ENCODE assay signal across 28 mouse cellular contexts in genomic region chr7:138448519-138448918, GRCm38 (mm10). TPM values are rescaled to one million over a fixed set of nuclear protein-coding genes. Genes with fewer than 3 reads are reported as not detected.
"Had no signal": no experiment of that assay in that cellular context is flagged by ENCODE, and none has a peak within 500 bp of the region (broad histone marks: within the 10 kb centered on the region; RNA-seq: fewer than 3 reads in every experiment).

No protein-coding gene starts in this region.

- ATAC-seq: hindbrain, postnatal 0 days; intestine, embryonic 16.5 days had no signal

- H3K36me3 ChIP-seq: heart, embryonic 13.5 days; heart, embryonic 15.5 days; hindbrain, embryonic 13.5 days; hindbrain, embryonic 15.5 days; kidney, embryonic 15.5 days; limb, embryonic 13.5 days; limb, embryonic 15.5 days had no signal

- H3K9me3 ChIP-seq: heart, embryonic 13.5 days; heart, embryonic 15.5 days; hindbrain, embryonic 13.5 days; hindbrain, embryonic 15.5 days; kidney, embryonic 15.5 days; limb, embryonic 13.5 days; limb, embryonic 15.5 days had no signal

- H3K4me1 ChIP-seq: heart, embryonic 13.5 days; heart, embryonic 15.5 days; hindbrain, embryonic 15.5 days; kidney, embryonic 15.5 days; limb, embryonic 15.5 days had no signal

- DNase-seq: gastrocnemius, postnatal 14 days; gastrocnemius, postnatal 36 days; heart, adult 11 months; heart, adult 2 months; heart, postnatal 14 days; heart, postnatal 36 days; kidney, adult 11 months; kidney, adult 2 months; kidney, adult 9 months; kidney, postnatal 14 days; kidney, postnatal 36 days; layer of hippocampus, adult 9-11 months; layer of hippocampus, postnatal 36 days had no signal

- H3K27me3 ChIP-seq: heart, embryonic 13.5 days; heart, embryonic 15.5 days; hindbrain, embryonic 13.5 days; hindbrain, embryonic 15.5 days; kidney, embryonic 15.5 days had no signal

- H3K27ac ChIP-seq: heart, adult 2 months; heart, embryonic 13.5 days; heart, embryonic 15.5 days; hindbrain, embryonic 13.5 days; hindbrain, embryonic 15.5 days; hindbrain, postnatal 0 days; kidney, embryonic 15.5 days; kidney, postnatal 0 days; limb, embryonic 13.5 days; limb, embryonic 15.5 days had no signal

- H3K9ac ChIP-seq: heart, embryonic 13.5 days; heart, embryonic 15.5 days; hindbrain, embryonic 13.5 days; hindbrain, embryonic 15.5 days; kidney, embryonic 15.5 days; limb, embryonic 13.5 days; limb, embryonic 15.5 days had no signal

- H3K4me3 ChIP-seq: heart, adult 2 months; heart, embryonic 13.5 days; heart, embryonic 15.5 days; hindbrain, embryonic 13.5 days; hindbrain, embryonic 15.5 days; kidney, embryonic 15.5 days; limb, embryonic 13.5 days; limb, embryonic 15.5 days had no signal

- H3K4me2 ChIP-seq: heart, embryonic 11.5 days; heart, embryonic 13.5 days; heart, embryonic 15.5 days; hindbrain, embryonic 13.5 days; hindbrain, embryonic 15.5 days; kidney, embryonic 15.5 days; limb, embryonic 13.5 days; limb, embryonic 15.5 days had no signal

RNA-seq across cellular contexts. Expression of gene Tcerg1l, which starts 51.0 kb away (rescaled TPM):
- total RNA-seq: gastrocnemius, adult 18-20 months; gastrocnemius, adult 8-10 months; gastrocnemius, postnatal 14 days; gastrocnemius, postnatal 36 days; heart, adult 2 months; heart, postnatal 14 days; heart, postnatal 36 days; hematopoietic stem cell, adult 5-6 weeks had no signal
- polyA plus RNA-seq: heart, adult 2 months; heart, postnatal 0 days had no signal
